Mouse (Mus musculus) CD4-positive, CD25-positive, alpha-beta regulatory T cell, adult 2 months (primary cell): ENCODE results near the gene Pth1r.

ENCODE experiments used
- DNase-seq: peaks from one replicate; pipeline ENCODE4 v3.0.0-alpha.2; 2012; ENCODE audit warnings: low read depth, low spot score

The Pth1r gene

GRCm38 (mm10) chr9:110750404-110751187 lies 3.7 kb upstream of the Pth1r start:
- DNase-seq, result no peak

DNA sequence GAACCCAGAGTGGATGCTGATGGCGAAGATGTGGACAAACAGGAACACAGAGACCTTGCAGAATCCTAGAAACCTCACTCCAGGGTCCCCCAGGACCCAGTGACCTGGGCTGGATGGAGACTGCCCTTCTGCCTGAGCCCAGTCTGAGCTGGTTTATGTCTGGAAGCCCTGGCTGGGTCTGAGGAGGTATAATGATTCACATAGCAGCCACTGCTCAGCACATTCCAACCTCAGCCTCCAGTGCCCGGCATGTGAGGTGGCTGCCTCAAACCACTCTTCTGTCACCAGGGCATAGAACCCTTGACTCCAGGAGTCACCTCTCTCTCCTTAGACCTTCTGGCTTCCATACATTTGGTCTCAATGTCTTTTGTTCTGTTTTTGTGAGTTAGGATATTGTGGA lies 1.5 kb upstream of the Pth1r start:
- no peak for DNase-seq

- no peak for DNase-seq
Measured at GRCm38 (mm10) chr9:110746238-110746637, 707 bp downstream of the Pth1r start.

DNA sequence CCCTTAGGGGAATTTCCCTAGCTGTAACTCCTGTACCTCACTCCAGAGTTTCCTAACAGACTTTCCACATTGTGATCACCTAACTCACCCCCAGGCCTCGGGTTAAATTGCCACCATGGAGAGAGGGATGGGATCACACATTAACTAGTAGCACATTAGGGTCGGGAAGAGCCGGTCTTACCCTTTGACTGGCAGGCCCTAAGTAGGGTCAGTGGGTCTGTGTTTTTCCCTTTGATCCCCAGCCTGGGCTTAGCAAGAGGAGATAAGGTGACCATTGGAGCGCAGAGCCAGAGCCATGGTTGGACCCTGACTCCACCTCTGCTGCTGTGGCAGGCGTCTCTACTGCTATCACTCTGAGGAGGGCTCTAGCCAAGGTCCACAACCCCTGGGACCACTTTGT lies 1.2 kb downstream of the Pth1r start:
- DNase-seq, result no peak

DNA sequence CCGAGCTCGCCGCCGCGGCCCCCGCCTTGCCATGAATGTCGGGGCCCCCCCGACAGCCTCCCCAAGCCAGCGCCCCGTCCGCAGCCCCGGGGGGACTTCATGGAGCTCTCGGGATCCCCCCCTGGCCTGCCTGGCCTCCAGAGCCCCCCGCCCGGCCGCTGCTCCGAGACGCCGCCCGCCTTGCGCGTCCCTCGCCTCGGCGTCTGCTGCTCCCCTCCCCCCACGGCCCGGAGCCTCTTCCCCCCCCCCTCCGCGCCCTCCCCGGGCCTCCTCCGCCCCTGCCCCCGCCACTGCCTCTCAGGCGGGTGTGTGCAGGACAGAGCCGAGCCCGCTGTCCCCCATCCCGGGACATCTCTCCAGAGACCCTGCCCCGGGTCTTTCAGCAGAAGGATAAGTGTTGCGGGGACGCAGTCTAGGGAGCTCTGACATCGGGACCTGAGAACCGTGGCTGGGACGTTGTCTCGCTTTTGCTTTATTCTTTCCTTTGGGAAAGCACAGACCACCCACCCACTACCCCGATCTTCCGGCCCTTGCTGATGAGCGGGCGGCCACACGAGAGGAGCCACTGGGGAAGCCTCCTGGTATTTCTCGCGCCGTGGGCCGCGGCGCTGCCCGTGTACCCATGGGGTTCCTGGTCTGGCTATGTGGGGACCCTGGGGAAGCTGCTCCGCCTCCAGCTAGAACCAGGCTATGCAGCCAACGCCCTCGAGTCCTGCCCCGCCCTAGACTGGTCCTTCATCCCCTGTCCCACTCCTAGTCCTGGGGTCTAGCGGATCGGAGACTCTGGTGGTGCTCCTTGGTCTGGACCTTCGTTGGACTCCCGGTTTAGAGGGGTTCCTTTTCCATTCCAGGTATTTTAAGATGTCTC lies 3.3 kb downstream of the Pth1r start:
- peak; percentile 22 for DNase-seq

- DNase-seq, result peak; percentile 27
Measured at GRCm38 (mm10) chr9:110742951-110743455, 3.9 kb downstream of the Pth1r start.

- peak; percentile 32 for DNase-seq
Measured at GRCm38 (mm10) chr9:110742295-110742950, 4.5 kb downstream of the Pth1r start.

DNA sequence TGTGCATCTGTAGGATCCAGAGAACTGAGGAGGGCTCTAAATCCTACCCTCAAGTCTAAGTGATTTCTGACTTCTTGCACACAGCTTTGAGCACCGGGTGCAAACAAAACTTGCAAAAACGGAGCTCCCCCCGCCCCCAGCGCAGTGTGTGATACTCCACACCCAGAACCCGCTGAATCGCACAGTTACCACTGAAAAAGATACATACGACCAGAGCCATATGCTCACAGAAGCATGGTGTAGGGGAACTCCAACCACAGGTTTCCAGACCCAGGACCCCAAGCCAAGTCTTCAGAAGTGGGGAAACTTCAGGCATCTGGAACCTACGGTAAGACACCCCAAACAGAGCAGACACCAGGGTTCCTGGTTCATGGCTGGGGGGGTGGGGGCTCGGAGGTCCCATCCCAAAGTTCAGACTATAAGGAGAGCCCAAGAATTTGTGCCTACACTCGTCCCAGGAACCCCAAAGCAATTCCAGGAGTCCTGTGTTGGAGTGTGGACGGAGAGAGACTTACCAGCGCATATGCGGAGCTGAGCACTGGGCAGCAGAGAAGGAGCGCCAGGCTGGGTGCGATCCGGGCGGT lies 5.1 kb downstream of the Pth1r start, which contains the start of gene Myl3:
Myl3 (plus strand) TSS at position 151 of the 584 bp plus-strand sequence.
- no peak for DNase-seq

GRCm38 (mm10) chr9:110739961-110740360 lies 7.0 kb downstream of the Pth1r start:
- no peak for DNase-seq

- DNase-seq, result peak; percentile 27
Measured at GRCm38 (mm10) chr9:110738054-110738453, 8.9 kb downstream of the Pth1r start.

- DNase-seq, result no peak
Measured at GRCm38 (mm10) chr9:110736362-110736761, 10.6 kb downstream of the Pth1r start.

GRCm38 (mm10) chr9:110734154-110734553 lies 12.8 kb downstream of the Pth1r start:
- DNase-seq, result peak; percentile 29

DNA sequence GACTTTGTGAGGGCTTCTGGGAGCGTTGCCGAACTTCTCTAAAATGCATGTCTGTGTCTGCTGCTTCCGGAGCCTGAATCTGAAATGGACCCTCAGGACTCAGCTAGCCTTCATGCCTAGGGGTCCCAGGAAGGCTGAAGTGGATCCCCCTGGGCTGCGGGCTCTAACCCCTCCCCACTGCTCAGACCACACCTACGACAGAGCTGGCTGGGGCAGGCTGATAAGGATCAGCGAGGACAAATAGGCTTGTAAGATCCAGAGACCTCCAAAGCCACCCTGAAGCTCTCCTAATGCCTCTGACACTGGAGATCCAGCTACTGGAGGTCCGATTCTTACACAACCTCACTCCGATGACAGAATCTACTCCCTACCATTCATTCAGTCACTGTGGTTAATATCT lies 13.8 kb downstream of the Pth1r start:
- DNase-seq, result no peak

- peak; percentile 72 for DNase-seq
Measured at GRCm38 (mm10) chr9:110732623-110733022, 14.3 kb downstream of the Pth1r start.

DNA sequence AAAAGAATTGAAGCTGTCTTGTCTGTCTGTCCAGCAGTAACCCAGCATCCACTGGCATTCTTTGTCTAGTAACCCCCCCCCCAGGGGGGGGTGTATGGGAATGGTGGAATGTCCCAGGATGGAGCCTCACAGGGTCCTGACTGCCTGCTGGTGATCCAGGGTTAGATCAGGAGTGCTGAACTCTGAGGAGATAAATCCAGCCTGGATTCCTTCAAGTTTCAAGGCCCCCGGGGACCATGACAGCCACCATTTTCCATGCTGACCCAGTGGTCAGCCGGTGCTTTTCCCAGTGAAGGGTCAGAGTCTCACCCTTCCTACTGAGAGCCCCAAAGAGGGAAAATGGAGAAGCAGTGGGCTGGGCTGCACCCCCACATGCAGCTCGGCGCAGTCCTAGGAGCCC lies 15.1 kb downstream of the Pth1r start:
- DNase-seq, result no peak

GRCm38 (mm10) chr9:110729841-110730240 lies 17.1 kb downstream of the Pth1r start:
- peak; percentile 75 for DNase-seq

GRCm38 (mm10) chr9:110726867-110727266 lies 20.1 kb downstream of the Pth1r start:
- DNase-seq, result peak; percentile 27

GRCm38 (mm10) chr9:110725721-110726135 lies 21.2 kb downstream of the Pth1r start:
- DNase-seq, result no peak

DNA sequence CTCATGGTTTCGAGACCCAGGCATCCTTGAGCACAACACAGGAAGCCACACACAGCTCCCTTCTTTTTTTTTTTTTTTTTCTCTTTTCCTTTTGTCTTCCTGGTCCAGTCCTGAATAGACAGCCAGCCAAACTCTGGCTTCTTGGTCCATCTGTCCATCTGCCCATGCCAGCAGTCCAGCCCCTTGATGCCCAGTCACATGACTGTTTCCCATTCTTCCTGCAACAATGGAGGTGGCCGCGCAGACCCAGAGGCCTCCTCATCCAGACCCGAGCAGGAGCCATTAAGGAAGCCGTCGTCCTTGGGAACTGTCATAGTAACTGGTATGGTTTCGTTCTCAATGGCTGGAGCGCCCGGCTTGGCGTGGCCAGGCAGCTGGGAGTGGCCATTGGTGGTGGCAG lies 24.9 kb downstream of the Pth1r start:
- no peak for DNase-seq

DNA sequence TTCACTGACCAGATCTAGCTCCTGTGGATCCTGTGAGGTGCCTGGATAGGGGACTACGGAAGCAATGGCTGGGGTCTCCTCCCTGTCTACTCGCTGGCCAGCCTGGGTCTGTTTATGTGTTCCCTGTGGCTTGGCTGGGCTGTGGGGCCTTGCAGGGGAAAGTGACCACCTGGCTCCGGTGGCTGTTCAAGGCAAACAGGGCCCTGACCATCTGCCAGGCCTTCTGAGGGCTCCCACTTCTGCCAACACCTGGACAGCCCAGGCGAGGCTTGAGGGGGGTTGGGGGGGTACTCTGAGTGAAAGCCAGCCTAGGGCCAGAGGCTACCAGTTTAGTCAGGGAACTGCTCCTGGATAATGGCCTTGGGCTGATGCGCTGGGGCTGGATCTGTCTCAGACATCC lies 27.0 kb downstream of the Pth1r start:
- DNase-seq, result no peak

GRCm38 (mm10) chr9:110718810-110719209 lies 28.1 kb downstream of the Pth1r start:
- DNase-seq, result no peak
